Mouse (Mus musculus): ENCODE data around the gene Wnt7a.

- TF ChIP-seq POLR2A (IDR thresholded peaks at IDR 0.05; ENCODE audit: low read depth, low read length), result no peak
- no peak for TF ChIP-seq CTCF (IDR thresholded peaks at IDR 0.05; ENCODE audit: borderline replicate concordance, insufficient read depth, low read length)
Observed at GRCm38 (mm10) chr6:91331886-91332285, 79.3 kb downstream of the Wnt7a start.
